Mouse (Mus musculus): ENCODE results near the gene Zbtb40. TPM values are rescaled to one million over a fixed set of nuclear protein-coding genes. Genes with fewer than 3 reads are reported as not detected.

Zbtb40 gene
- polyA plus RNA-seq, 1 experiment from 2014 or later = 1.5 TPM

GRCm38 (mm10) chr4:137054932-137055331 is 6.3 kb upstream of the Zbtb40 start:
- DNase-seq = no peak
- 42% methylated on average over 3 of the region's 3 CpGs for WGBS (ENCODE audit: insufficient replicate concordance)
- H3K9me3 ChIP-seq (replicated peaks) = no peaks in the 10 kb centered on the region
- H3K4me1 ChIP-seq (replicated peaks) = no peaks in the 10 kb centered on the region
- peaks cover 32% of the 10 kb centered on the region for H3K27me3 ChIP-seq
- no peaks in the 10 kb centered on the region for H3K36me3 ChIP-seq
- H3K4me2 ChIP-seq = no peak overlapping the region
- H3K9ac ChIP-seq = no peak overlapping the region
- ATAC-seq (ENCODE audit: low read depth) = no peak
- H3K4me3 ChIP-seq (replicated peaks) = no peak overlapping the region
- no peak overlapping the region for H3K27ac ChIP-seq

DNA sequence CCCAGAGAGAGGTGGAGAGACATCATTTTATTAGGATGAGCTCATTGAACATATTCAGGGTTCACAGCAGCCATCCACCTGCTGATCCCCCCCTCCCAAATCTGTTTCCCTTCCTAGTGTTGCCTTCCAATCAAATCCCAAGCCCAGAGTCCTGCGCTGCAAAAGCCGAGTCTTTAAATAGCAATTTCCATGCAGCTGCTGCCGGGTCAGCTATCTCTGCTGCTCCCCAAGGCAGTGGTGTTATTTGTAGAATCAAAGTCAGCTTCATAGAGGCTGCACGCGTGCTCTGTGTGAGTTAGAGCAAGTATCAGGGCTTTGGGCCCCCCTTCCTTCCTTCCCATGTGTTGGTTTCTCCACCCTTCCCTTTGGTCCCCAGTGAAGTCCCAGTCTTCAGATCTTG is 5.2 kb upstream of the Zbtb40 start:
- H3K4me2 ChIP-seq = no peak overlapping the region
- H3K27me3 ChIP-seq = peaks cover 34% of the 10 kb centered on the region
- H3K4me3 ChIP-seq (replicated peaks) = no peak overlapping the region
- no peak for DNase-seq
- H3K4me1 ChIP-seq (replicated peaks) = peaks cover 4% of the 10 kb centered on the region
- H3K9me3 ChIP-seq (replicated peaks) = 0 out of 2 replicates have a peak, but pooled peaks cover 4% of the 10 kb centered on the region
- no peak overlapping the region for H3K9ac ChIP-seq
- no peak for ATAC-seq (ENCODE audit: low read depth)
- no peak overlapping the region for H3K27ac ChIP-seq
- 66% methylated on average over 5 of the region's 5 CpGs for WGBS (ENCODE audit: insufficient replicate concordance)
- no peaks in the 10 kb centered on the region for H3K36me3 ChIP-seq

GRCm38 (mm10) chr4:137047840-137048549 is 606 bp downstream of the Zbtb40 start:
- peak; percentile 74 for ATAC-seq (ENCODE audit: low read depth)
- WGBS (ENCODE audit: insufficient replicate concordance) = under 1% methylated on average over 52 of the region's 52 CpGs
- 0 out of 2 replicates have a peak, but pooled peaks cover 4% of the 10 kb centered on the region for H3K9me3 ChIP-seq (replicated peaks)
- H3K9ac ChIP-seq = peak overlapping the region; percentile 83
- peaks cover 22% of the 10 kb centered on the region for H3K27me3 ChIP-seq
- H3K36me3 ChIP-seq = no peaks in the 10 kb centered on the region
- peak overlapping the region; percentile 82 for H3K4me2 ChIP-seq
- peak overlapping the region; percentile 94 for H3K4me3 ChIP-seq (replicated peaks)
- no peak overlapping the region for H3K27ac ChIP-seq
- no peak for DNase-seq
- H3K4me1 ChIP-seq (replicated peaks) = peaks cover 17% of the 10 kb centered on the region

GRCm38 (mm10) chr4:137046110-137046509 is 2.5 kb downstream of the Zbtb40 start:
- ATAC-seq (ENCODE audit: low read depth) (no peak), DNase-seq (no peak)
- Histone ChIP-seq H3K36me3 (no peaks in the 10 kb centered on the region), H3K9ac (no peak overlapping the region), H3K9me3 (replicated peaks) (0 out of 2 replicates have a peak, but pooled peaks cover 4% of the 10 kb centered on the region), H3K27me3 (peaks cover 14% of the 10 kb centered on the region), H3K4me2 (no peak overlapping the region), H3K4me1 (replicated peaks) (peaks cover 25% of the 10 kb centered on the region), H3K4me3 (replicated peaks) (no peak overlapping the region), H3K27ac (no peak overlapping the region)
- 84% methylated on average over 5 of the region's 5 CpGs for WGBS (ENCODE audit: insufficient replicate concordance)

DNA sequence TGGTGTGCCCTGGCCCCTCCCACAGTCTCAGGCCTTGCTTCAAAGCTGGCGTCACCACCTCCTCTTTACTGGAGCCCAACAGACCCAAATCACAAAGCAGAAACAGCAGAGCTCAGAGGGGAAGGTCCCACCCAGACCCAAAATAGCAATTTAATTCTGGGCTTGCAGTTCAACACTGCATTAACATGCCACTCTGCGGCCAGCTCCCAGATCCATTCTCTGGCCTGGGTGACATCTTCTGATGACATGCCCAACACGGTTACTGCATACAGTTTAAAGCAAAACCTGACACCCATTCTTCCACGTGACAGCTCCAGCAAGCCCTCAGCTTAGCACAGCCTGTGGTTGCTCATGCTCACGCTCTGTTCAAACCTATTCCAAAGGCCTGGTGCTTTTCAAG is 4.1 kb downstream of the Zbtb40 start:
- ATAC-seq (ENCODE audit: low read depth) (no peak), DNase-seq (no peak)
- 0 out of 2 replicates have a peak, but pooled peaks cover 4% of the 10 kb centered on the region for H3K9me3 ChIP-seq (replicated peaks)
- 68% methylated on average over 5 of the region's 5 CpGs for WGBS (ENCODE audit: insufficient replicate concordance)
- H3K27me3 ChIP-seq = no peaks in the 10 kb centered on the region
- H3K4me3 ChIP-seq (replicated peaks) = no peak overlapping the region
- no peak overlapping the region for H3K4me2 ChIP-seq
- no peaks in the 10 kb centered on the region for H3K36me3 ChIP-seq
- no peak overlapping the region for H3K27ac ChIP-seq
- H3K4me1 ChIP-seq (replicated peaks) = peaks cover 30% of the 10 kb centered on the region
- H3K9ac ChIP-seq = no peak overlapping the region

- Histone ChIP-seq H3K9ac (no peak overlapping the region), H3K36me3 (no peaks in the 10 kb centered on the region), H3K9me3 (replicated peaks) (no peaks in the 10 kb centered on the region), H3K4me2 (no peak overlapping the region), H3K27ac (no peak overlapping the region), H3K27me3 (no peaks in the 10 kb centered on the region), H3K4me1 (replicated peaks) (peaks cover 26% of the 10 kb centered on the region), H3K4me3 (replicated peaks) (no peak overlapping the region)
- 74% methylated on average over 11 of the region's 11 CpGs for WGBS (ENCODE audit: insufficient replicate concordance)
- no peak for ATAC-seq (ENCODE audit: low read depth)
- DNase-seq = no peak
Measured at GRCm38 (mm10) chr4:137043799-137044198, 4.8 kb downstream of the Zbtb40 start.

GRCm38 (mm10) chr4:137042039-137042438 is 6.6 kb downstream of the Zbtb40 start:
- H3K4me2 ChIP-seq = no peak overlapping the region
- no peak overlapping the region for H3K9ac ChIP-seq
- DNase-seq = no peak
- 78% methylated on average over 8 of the region's 8 CpGs for WGBS (ENCODE audit: insufficient replicate concordance)
- no peaks in the 10 kb centered on the region for H3K27me3 ChIP-seq
- no peak overlapping the region for H3K4me3 ChIP-seq (replicated peaks)
- peaks cover 20% of the 10 kb centered on the region for H3K4me1 ChIP-seq (replicated peaks)
- no peaks in the 10 kb centered on the region for H3K36me3 ChIP-seq
- H3K9me3 ChIP-seq (replicated peaks) = no peaks in the 10 kb centered on the region
- H3K27ac ChIP-seq = no peak overlapping the region
- ATAC-seq (ENCODE audit: low read depth) = no peak

DNA sequence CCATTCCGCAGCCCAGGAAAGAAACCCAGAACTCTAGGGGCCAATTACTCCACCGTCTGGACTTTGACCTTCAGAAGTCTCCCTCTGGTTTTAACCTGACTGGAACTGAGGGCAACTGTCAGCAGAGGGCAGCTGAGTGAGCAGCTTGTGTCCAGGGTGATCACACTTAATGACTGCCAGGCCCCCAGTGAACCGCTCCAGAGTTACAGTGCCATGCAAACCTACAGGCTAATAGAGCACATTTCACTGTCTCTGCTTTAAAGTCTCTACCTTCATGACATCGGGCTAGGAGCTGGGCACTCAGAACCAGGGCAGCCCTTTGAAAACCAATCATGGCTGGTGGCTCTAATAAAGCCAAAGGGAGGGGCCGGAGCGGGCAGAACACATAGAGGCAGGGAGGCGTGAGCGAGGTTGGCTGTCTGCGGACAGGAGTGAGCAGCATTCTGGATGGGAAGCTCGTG is 7.4 kb downstream of the Zbtb40 start:
- Histone ChIP-seq H3K9ac (no peak overlapping the region), H3K4me2 (no peak overlapping the region), H3K27ac (no peak overlapping the region), H3K4me1 (replicated peaks) (peaks cover 20% of the 10 kb centered on the region), H3K27me3 (no peaks in the 10 kb centered on the region), H3K9me3 (replicated peaks) (no peaks in the 10 kb centered on the region), H3K4me3 (replicated peaks) (no peak overlapping the region), H3K36me3 (no peaks in the 10 kb centered on the region)
- WGBS (ENCODE audit: insufficient replicate concordance) = 71% methylated on average over 10 of the region's 10 CpGs
- ATAC-seq (ENCODE audit: low read depth) (no peak), DNase-seq (no peak)

DNA sequence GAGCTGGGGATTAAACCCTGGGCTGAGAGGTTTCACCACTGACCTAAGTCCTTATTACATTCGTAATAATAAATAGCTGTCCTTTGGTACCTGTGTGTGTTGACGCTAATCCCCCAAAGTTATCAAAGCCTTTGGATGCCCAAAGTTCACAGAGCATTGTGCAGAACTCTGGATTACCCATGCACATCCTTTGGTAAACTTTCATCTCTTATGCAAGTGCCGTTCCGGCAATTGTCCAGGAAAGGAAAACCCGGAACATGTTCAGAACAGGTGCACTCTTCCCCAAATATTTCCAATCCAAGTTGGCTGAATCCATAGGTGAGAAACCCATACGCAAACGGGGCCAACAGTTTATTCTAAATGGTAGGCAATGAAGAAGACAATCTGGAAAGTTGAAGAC is 9.2 kb downstream of the Zbtb40 start:
- WGBS (ENCODE audit: insufficient replicate concordance) = 80% methylated on average over 7 of the region's 7 CpGs
- H3K9me3 ChIP-seq (replicated peaks) = no peaks in the 10 kb centered on the region
- DNase-seq = no peak
- H3K4me1 ChIP-seq (replicated peaks) = peaks cover 20% of the 10 kb centered on the region
- no peaks in the 10 kb centered on the region for H3K36me3 ChIP-seq
- ATAC-seq (ENCODE audit: low read depth) = no peak
- no peak overlapping the region for H3K27ac ChIP-seq
- no peaks in the 10 kb centered on the region for H3K27me3 ChIP-seq
- H3K4me3 ChIP-seq (replicated peaks) = no peak overlapping the region
- no peak overlapping the region for H3K9ac ChIP-seq
- H3K4me2 ChIP-seq = no peak overlapping the region

DNA sequence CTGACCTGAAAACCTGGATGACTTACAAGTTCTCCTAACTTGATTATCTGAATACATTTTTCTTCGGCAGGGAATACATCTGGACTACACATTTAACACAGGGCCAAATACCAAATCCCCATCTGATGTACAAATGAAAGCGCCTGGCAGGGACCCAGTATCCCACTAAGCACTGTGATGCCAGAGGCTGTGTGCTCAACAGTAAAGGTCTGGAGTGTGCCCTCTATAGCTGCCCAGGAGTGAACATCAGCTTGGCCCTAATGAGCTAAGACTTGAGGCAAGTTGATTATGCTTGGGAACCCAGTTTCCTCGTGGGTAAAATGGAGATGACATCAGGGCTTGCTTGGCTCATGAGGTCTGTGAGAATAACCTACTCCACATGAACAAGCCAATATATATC is 10.1 kb downstream of the Zbtb40 start:
- Histone ChIP-seq H3K27ac (no peak overlapping the region), H3K36me3 (no peaks in the 10 kb centered on the region), H3K4me3 (replicated peaks) (no peak overlapping the region), H3K4me1 (replicated peaks) (peaks cover 16% of the 10 kb centered on the region), H3K4me2 (no peak overlapping the region), H3K27me3 (no peaks in the 10 kb centered on the region), H3K9ac (no peak overlapping the region), H3K9me3 (replicated peaks) (no peaks in the 10 kb centered on the region)
- WGBS (ENCODE audit: insufficient replicate concordance) = 68% methylated on average over 3 of the region's 3 CpGs
- no peak for DNase-seq
- no peak for ATAC-seq (ENCODE audit: low read depth)

GRCm38 (mm10) chr4:137038096-137038495 is 10.5 kb downstream of the Zbtb40 start:
- no peak for DNase-seq
- no peak for ATAC-seq (ENCODE audit: low read depth)
- WGBS (ENCODE audit: insufficient replicate concordance) = 71% methylated on average over 8 of the region's 8 CpGs
- Histone ChIP-seq H3K4me2 (no peak overlapping the region), H3K9me3 (replicated peaks) (no peaks in the 10 kb centered on the region), H3K36me3 (no peaks in the 10 kb centered on the region), H3K27me3 (no peaks in the 10 kb centered on the region), H3K4me3 (replicated peaks) (no peak overlapping the region), H3K9ac (no peak overlapping the region), H3K27ac (no peak overlapping the region), H3K4me1 (replicated peaks) (peaks cover 14% of the 10 kb centered on the region)

Data from liver, embryonic 13.5 days (tissue).